Mouse (Mus musculus) monocyte, adult 5-6 weeks (primary cell): ENCODE results near the gene Bmpr1b. TPM values are rescaled to one million over a fixed set of nuclear protein-coding genes. Genes with fewer than 3 reads are reported as not detected.

Source experiments
- ATAC-seq: fragments of 153-309, 156-312 bp; replicated peaks from 2 replicates; pipeline ENCODE4 v1.8.0; 2017; ENCODE audit warnings: mild to moderate bottlenecking; ENCODE audit not compliant: low TSS enrichment, insufficient number of reproducible peaks, severe bottlenecking, poor library complexity, low FRiP score
- total RNA-seq: library from RNA; stranded (forward); fragments of 200-1000, 200-491, 200-594 nt; gene quantifications from 3 replicates; pipeline ENCODE4 v1.2.3, GENCODE M21; 2017

The Bmpr1b gene
- total RNA-seq: not detected in 3 replicates

DNA sequence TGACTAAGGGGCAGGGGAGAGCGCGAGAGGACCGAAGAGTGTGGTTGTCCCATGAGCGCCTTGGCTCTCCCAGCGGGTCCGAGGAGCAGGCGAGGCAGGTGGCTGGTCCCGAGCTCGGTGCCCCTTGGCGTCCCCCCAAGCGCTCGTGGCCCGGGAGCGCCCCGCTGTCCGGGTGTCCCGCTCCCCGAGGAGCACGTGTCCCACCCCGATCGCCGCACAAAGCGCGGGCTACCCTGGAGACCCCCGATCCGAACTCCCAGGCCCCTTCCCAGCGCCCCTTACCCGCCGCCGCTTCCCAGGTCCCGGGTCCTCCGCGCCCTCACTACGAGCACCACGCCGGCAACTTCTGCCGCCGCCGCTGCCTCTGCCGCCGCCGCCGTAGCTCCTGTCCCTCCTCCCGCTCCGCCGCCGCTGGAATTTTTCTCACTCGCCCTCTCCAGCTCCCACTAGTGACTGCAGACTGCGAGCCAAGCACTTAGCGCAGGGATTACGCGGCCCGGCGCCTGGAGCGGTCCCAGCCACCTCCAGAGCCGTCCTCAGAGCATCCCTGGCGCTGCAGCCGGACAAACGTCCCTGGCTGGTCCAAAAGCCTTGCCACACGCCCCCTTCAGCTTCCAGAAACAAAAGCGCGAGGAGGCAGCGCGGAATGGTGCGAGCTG is at the start of gene Bmpr1b:
Bmpr1b (minus strand) TSS at position 563 of the 659 bp plus-strand sequence.
- ATAC-seq: no peak

DNA sequence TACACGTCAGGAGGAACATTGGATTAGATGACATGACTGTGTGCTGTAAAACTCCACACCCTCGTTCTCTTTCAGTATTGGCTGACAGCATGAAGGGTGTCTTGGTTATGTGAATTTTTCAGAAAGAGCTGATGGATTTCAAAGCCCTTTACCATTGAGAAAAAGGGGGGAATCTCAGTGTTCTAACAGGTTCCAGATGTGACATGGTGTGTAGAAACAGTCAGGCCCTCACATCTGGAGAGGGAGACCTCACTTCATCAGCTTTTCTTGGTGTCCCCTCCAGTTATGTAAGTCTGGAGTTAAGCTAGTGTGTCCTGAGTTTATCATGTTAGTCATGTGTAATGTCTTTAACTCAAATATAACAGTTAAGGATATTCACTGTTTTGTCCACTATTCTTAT is 43.6 kb upstream of the Bmpr1b start:
- ATAC-seq: no peak

DNA sequence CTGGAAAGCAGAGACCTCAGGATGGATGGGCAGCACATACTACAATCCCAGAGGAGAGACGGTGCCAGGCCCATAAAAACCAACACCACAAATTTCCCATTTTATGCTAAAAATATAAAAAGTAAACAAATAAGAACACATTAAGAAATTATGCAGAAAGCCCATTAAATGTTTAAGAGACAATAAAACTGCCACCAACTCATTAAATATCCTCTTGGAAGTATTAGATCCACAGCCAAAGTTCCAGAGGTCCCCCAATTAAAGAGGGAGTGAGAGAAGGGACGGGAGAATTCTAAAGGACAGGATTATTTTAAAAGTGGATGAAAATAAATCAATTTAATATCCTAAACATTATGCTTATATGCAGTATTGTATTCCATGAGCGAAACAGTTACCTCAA is 43.0 kb upstream of the Bmpr1b start:
- no peak for ATAC-seq

DNA sequence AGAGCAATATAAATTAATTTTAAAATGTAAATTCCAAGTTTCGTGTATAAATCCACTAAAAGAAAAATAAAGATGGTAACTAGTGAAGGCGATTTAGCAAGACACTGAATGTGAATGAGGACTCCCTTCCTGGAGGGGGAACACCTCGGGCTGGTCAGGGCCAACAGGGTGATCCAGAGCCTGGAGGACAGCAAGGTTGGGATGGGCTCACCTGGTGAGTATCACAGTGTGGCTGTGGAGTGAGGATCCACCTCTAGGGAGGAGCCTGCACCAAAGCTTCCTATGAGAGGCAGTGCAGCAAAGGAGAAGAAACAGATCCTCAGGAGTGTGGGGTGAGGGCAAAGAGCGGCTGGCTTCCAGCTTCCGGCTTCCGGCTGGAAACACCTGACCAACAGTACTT is 40.8 kb upstream of the Bmpr1b start:
- no peak; the same call in 1 of the 2 replicates for ATAC-seq

DNA sequence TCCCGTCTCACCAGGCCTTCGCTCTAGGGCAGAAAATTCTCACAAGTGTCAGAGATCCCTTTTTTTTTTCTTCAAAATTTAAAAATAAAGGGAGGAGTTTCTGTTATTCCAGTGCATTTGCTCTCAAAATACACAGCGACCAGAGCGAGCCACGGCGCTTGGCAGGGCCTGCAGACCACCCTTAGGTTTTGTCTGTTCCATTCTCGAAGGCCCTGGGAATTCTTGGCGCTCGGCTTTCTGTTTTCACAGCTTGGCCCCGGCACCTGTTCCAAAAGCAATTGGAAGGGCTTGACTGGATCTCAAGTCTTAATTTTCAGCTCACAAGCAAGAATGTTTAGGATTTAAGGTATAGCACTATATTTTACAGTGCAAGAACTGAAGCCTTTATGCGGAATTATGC is 39.8 kb upstream of the Bmpr1b start:
- ATAC-seq: no peak

DNA sequence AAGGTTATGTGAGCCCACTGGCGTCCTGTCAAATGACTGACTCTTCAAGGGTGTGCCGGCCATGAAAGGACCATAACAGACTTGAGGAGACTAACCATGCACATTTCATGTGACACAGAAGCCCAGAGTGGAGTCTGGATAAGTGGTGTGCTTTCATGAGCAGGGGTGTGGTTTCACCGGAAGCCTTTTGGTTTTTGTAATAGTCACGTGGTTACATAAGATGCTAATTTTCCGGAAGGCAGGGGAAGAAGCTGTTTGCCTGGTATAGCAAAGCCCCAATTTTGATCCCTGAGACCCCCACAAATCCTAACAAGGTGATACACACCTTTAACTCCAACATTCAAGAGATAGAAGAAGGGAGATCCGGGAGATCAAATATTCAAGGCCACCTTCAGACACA is 38.3 kb upstream of the Bmpr1b start:
- no peak for ATAC-seq

DNA sequence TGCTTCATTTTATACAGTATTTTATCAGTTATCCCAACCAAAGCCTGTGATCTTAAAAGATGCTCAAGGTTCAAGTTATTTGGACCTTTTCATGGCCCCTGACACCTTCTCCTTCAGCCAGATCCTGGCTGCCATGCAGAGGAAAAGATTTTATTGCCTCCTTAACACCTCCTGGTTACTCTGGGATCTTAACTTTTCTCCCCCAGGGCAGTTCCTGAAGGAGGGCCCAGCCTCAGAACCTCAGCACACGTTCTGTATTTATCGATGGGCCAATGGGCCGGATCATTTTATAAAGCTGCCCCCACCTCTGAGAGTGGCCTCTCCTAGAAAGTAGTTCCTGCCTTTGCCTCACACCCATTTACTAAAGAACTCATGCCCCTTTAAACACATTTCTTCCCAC is 37.1 kb upstream of the Bmpr1b start:
- ATAC-seq: no peak

DNA sequence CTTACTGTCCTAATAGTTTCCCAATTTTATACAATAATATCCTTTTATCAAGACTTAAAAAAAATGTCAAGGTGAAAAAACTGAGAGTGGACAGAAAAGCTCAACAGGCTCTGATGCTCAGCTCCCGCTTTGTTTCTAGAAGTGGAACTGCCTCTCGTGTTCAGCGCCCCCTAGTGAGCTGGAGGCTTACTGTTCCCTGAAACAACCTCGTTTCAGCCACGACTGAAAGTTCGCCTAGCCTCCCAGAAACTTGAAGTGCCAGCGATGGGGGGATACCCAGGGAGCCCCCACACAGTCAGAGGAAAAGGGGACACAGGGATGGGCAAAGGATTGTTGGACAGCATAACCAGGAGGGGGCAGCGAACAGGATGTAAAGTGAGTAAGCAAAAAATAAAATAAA is 26.9 kb upstream of the Bmpr1b start:
- no peak for ATAC-seq

DNA sequence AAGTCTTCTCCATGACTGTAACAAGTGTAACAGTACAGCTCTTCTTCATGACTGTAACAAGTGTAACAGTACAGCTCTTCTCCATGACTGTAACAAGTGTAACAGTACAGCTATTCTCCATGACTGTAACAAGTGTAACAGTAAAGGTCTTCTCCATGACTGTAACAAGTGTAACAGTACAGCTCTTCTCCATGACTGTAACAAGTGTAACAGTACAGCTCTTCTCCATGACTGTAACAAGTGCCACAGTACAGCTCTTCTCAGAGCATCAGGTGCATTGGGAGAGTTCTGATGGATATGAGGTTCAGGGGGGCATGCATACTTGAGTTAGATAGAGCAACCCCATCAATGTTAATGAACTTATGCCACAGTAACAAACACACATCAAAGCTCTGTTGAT is 22.4 kb upstream of the Bmpr1b start:
- ATAC-seq: peak; percentile 53; the same call in 1 of the 2 replicates

DNA sequence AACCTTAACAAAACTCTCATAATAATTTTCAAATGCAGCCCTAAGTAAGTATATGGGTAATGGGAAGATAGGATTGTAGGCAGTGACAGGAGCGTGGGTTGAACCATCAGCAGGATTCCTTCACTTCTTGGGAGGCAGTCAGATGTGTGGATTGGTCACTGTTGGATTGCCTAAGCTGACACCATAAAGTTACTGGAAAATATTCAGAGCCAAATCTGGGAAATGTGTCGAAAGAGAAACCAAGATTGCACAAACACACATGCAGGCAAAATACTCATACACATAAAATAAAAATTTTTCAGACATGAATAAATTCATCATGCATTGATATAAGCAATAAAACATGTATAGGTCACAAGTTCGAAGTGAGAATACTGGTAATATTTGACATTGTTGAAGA is 17.3 kb upstream of the Bmpr1b start:
- no peak for ATAC-seq

DNA sequence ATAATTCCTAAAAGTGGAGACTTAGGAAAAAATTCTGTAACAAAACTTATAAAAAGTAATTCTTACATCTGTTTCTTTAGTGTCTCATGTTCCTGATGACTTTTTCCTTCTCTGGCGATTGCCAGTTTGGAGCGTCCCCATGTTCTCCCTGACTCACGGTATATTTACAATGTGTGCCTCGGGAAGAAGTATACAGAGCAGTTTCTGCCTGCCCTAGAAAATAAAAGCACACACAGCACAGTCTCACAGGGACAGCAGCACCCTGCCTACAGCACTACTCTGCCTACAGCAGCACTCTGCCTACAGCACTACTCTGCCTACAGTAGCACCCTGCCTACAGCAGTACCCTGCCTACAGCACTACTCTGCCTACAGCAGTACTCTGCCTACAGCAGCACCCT is 4.8 kb upstream of the Bmpr1b start:
- ATAC-seq: no peak

DNA sequence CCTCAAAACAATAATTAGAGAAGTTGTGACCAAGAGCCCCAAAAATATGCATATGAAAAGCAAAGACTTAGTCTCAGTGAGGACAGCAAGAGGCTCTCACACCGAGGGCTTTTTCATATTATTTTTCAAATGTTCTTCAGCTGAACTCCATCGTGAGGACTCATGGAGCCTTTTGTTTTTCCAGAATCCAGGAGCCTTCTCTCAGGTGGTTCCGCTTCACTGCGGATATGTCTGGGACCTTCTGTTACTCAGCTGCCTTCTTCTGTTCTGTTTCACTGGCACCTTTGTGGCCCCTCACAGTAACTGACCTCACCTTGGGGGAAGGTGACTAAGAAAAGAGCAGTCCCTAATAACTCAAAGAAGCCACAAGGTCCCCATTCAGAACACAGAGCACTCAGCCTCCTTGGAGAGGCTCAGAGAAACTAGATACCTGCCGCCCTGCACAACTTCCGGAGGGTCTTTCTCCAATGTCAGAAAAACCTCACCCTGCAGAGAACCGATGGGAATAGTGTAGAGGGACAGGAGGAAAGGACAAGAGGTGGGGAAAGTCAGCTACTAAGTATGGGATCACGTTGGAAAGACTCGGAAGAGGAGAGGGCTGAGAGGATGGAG is 868 bp downstream of the Bmpr1b start:
- no peak for ATAC-seq

DNA sequence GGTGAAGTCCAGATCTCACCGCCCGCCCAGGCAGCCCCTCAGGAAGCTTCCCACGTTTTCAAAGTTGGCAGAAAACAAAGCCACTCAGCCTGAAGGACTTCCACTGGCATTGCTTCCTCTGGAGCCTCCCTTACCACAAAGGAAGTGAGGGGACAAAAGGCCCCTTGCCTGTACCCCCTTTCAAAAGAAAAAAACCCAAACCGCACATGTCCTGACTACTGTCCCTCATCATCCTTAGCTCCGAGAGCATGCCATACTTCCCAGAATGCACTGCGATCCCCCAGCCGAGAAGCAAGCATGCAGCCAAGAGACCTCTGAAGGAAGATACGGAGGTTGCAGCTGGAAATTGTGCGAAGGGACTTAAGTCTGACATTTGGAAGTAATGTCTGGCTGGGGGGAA is 4.2 kb downstream of the Bmpr1b start:
- no peak for ATAC-seq

DNA sequence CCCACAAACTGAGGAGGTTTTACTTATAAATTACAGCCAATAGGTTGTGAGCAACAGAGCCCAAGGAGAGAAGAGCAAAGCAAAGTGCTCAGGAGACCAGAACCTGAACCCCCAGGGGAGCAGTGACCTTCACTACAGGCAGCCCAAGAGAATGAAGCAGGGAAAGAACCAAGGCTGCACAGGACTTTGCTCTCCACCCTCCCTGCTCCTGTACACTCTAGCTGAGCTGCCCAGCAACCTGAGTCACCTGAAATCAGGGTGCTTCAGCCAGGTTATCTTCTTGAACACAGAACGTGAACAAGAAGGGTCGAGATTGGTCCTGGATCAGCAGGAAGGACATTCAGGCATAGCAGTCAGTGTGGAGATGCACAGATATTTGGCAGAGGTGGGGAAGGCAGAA is 5.3 kb downstream of the Bmpr1b start:
- ATAC-seq: no peak

DNA sequence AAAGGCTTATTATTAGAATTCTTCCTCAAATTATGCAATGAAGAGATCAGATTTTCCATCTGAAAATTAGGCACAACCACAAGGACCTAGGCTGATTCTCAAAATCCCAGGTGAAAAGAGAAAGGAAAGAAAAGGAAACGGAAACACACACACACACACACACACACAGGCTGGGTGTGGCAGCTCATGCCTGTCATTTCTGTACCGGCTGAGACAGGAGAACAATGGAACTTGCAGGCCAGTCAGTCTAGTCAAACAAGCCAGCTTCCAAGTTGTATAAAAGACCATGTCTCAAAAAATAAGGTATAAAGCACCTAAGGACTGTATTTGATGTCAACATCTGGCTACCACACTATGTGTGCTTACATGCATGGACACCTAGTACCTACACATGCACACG is 7.8 kb downstream of the Bmpr1b start:
- no peak for ATAC-seq

DNA sequence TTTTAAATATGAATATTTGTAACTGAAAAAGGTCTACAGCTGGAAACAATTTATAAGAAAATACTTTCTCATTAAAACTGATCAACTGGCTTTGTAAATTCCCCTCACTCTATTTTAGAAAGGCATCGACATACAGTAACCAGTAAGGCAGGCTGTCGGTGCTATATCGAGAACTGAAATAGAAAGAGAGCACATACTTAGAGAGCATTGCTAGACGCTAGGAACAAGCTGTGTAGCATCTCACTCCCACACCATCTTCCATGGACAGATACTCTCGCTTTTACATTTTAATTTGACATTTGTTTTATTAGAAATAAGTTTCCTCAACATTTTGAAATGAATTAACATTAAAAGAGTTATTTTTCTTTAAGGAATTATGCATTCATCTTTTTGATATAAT is 17.2 kb downstream of the Bmpr1b start:
- ATAC-seq: no peak

DNA sequence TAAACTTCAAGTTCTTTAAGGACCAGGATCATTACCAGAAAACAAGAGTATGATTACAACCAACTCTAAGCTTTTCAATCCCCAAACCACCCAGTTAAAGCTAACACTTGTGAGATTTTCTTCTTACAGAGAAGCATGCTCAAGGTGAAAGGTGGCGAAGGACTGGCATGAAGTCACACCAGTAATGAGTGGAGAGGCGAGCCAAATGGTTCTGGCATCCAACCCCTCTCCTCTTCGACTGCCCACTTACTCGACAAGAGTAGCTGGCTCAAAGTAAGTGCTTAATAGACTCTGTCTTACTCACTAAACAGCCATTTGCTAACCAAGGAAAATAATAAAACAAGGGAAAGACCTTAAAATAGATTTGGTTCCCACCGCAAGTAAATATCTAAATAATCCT is 30.4 kb downstream of the Bmpr1b start:
- ATAC-seq: no peak

DNA sequence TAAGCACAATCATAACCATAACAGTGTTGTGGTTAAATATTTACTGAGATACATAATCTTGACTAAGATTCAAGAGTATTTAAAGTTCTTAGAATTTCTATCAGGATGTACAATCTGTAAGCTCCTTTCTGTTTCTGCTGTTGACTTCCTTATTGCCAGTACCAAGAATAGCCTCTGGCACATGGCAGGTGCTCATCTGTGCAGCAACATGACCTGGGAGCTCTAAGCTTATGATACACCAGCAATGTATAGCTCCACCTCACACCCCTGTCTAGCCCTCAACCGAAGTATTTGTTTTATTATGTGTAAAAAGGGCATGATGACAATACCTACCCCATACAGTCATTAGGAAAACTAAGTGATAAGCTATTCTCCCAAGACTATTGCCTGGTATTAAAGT is 42.8 kb downstream of the Bmpr1b start:
- no peak for ATAC-seq

DNA sequence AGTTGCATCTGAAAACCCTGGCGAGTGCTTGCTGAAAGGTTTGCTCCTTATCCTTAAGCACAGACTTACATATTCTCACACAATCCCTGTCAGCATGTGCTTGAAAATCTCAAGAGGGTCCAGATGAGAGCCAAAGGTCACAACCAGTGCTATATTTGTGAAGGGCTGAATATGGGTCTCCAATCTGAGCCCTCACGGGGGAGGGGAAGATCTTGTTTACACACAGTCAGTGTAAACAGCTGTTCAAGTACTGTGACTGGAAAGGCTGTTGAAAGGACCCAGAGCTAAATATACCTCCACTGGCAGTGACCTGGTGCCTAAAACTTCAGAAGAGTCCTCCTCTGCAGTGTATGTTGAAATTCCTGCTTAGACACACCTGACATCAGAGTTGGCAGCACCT is 43.7 kb downstream of the Bmpr1b start:
- ATAC-seq: no peak

DNA sequence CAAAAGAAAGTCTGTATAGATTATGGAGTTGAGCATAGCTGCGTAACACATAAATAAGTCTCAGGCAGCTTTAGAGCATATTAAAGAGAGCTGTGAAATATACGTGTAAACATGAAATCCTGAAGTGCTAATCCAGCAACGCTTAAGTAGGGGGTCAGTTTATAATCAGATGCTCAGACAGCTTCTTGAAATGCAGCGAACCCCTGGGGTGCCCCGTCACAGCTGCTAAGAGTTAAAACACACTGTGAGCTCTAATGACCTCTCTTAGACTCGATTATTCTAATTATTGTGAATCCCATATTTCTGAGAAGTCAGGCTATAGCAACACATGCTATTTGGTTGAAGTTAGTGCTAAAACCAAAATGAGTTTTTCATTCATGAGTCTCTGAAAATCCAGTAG is 45.0 kb downstream of the Bmpr1b start:
- no peak for ATAC-seq

DNA sequence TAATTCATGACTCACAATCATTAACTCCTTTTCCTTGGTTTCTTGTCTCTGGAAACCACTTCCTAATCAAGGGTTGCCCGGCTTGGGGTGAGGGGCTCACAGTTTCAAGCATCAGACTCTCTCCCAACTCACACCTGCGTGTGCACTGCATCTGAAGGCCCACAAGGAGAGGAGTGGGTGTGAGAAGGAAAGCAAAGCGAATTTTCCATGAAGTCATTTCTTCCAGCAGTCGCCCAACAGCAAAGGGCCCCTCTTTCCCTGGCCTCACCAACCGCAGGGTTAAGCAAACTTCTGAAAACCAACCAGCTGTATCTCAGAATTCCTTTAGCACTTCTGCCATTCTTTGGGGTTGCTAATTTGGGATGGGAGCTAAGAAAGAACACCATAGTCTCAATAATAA is 46.8 kb downstream of the Bmpr1b start:
- no peak for ATAC-seq
